ENCODE assay signal across 8 mouse cellular contexts in the genomic region with DNA sequence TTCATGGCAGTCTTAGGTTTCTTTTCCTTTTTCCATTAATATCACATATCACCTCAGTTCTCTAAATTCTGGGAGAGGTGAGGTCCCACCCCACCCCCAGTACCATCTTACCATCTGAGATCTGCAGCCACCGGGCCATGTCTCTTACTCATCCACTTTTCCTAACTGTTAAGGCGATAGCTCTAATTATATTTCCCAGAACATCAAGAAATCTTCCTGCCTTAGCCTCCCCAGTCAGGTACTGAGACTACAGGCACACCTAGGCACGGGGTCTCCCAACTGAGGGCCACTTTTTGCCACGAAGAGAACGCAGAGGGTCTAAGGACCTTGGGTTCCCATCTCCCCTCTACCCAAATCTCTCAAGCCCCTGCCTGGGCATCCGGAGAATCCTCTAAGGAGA. TPM values are rescaled to one million over a fixed set of nuclear protein-coding genes. Genes with fewer than 3 reads are reported as not detected.
DNase-seq lines count a peak whose midpoint lies in the region; ATAC-seq and TF ChIP-seq lines count a peak whose summit lies in the region.

No protein-coding gene starts in this region.

- WGBS in hindbrain, embryonic 10.5 days = 74% methylated on average over 6 of the region's 6 CpGs
- WGBS in hindbrain, embryonic 11.5 days = 80% methylated on average over 6 of the region's 6 CpGs
- 77% methylated on average over 6 of the region's 6 CpGs for WGBS in embryonic facial prominence, embryonic 14.5 days
- WGBS in intestine, postnatal 0 days = 78% methylated on average over 6 of the region's 6 CpGs
- WGBS in midbrain, embryonic 15.5 days = 83% methylated on average over 6 of the region's 6 CpGs

- no peak overlapping the region; the same call in 1 of the 2 replicates for H3K4me2 ChIP-seq in hindbrain, embryonic 11.5 days (replicated peaks; ENCODE audit: low read depth, low read length)
- peak overlapping the region; percentile 82 for H3K4me2 ChIP-seq in embryonic facial prominence, embryonic 14.5 days (ENCODE audit: low read depth, low read length)
- H3K4me2 ChIP-seq in intestine, postnatal 0 days (replicated peaks; ENCODE audit: low read depth) = peak overlapping the region; percentile 63
- peak overlapping the region; percentile 78 for H3K4me2 ChIP-seq in midbrain, embryonic 15.5 days

- peaks cover 4% of the 10 kb centered on the region for H3K36me3 ChIP-seq in hindbrain, embryonic 10.5 days
- no peaks in the 10 kb centered on the region for H3K36me3 ChIP-seq in hindbrain, embryonic 11.5 days (ENCODE audit: control insufficient read depth, insufficient read depth, low read length)
- H3K36me3 ChIP-seq in embryonic facial prominence, embryonic 14.5 days (ENCODE audit: control insufficient read depth, insufficient read depth, low read length) = no peaks in the 10 kb centered on the region
- H3K36me3 ChIP-seq in intestine, postnatal 0 days (ENCODE audit: control insufficient read depth, insufficient read depth) = no peaks in the 10 kb centered on the region
- H3K36me3 ChIP-seq in midbrain, embryonic 15.5 days (replicated peaks) = no peaks in the 10 kb centered on the region

- H3K27me3 ChIP-seq in hindbrain, embryonic 10.5 days (ENCODE audit: insufficient read depth, poor library complexity, severe bottlenecking) = peaks cover 13% of the 10 kb centered on the region
- H3K27me3 ChIP-seq in hindbrain, embryonic 11.5 days (ENCODE audit: control insufficient read depth, insufficient read depth, low read length) = no peaks in the 10 kb centered on the region
- no peaks in the 10 kb centered on the region for H3K27me3 ChIP-seq in embryonic facial prominence, embryonic 14.5 days (replicated peaks; ENCODE audit: control insufficient read depth, insufficient read depth, low read length)
- H3K27me3 ChIP-seq in intestine, postnatal 0 days (replicated peaks; ENCODE audit: control insufficient read depth, insufficient read depth, low read length) = no peaks in the 10 kb centered on the region
- no peaks in the 10 kb centered on the region for H3K27me3 ChIP-seq in midbrain, embryonic 15.5 days (replicated peaks)

- DNase-seq in hindbrain, embryonic 10.5 days (ENCODE audit: low spot score) = no peak
- DNase-seq in hindbrain, embryonic 11.5 days (ENCODE audit: low spot score) = no peak
- DNase-seq in embryonic facial prominence, embryonic 14.5 days (ENCODE audit: low spot score) = no peak
- no peak for DNase-seq in adrenal gland, postnatal 10 days
- no peak for DNase-seq in layer of hippocampus, adult 9-11 months
- DNase-seq in layer of hippocampus, adult 11-12 months (ENCODE audit: low spot score) = no peak

- TF ChIP-seq CTCF in intestine, postnatal 0 days (IDR thresholded peaks at IDR 0.05; ENCODE audit: low read depth) = no peak

- no peak overlapping the region for H3K9ac ChIP-seq in hindbrain, embryonic 11.5 days (ENCODE audit: low read depth, low read length)
- H3K9ac ChIP-seq in embryonic facial prominence, embryonic 14.5 days (ENCODE audit: low read depth, low read length) = no peak overlapping the region
- H3K9ac ChIP-seq in intestine, postnatal 0 days (ENCODE audit: low read depth, low read length) = no peak overlapping the region
- no peak overlapping the region; the same call in 1 of the 2 replicates for H3K9ac ChIP-seq in midbrain, embryonic 15.5 days

- no peak for ATAC-seq in hindbrain, embryonic 11.5 days (ENCODE audit: low FRiP score)
- no peak for ATAC-seq in embryonic facial prominence, embryonic 14.5 days (ENCODE audit: low read depth)
- no peak for ATAC-seq in intestine, postnatal 0 days
- peak; percentile 9; the same call in 1 of the 2 replicates for ATAC-seq in midbrain, embryonic 15.5 days (replicated peaks)

- H3K4me3 ChIP-seq in hindbrain, embryonic 10.5 days = peak overlapping the region; percentile 54
- H3K4me3 ChIP-seq in hindbrain, embryonic 11.5 days (ENCODE audit: low read depth, low read length) = no peak overlapping the region
- no peak overlapping the region for H3K4me3 ChIP-seq in embryonic facial prominence, embryonic 14.5 days (ENCODE audit: low read depth, low read length)
- no peak overlapping the region for H3K4me3 ChIP-seq in intestine, postnatal 0 days (ENCODE audit: low read depth, low read length)
- peak overlapping the region; percentile 43; the same call in 1 of the 2 replicates for H3K4me3 ChIP-seq in midbrain, embryonic 15.5 days

- peak overlapping the region; percentile 74 for H3K27ac ChIP-seq in hindbrain, embryonic 10.5 days
- no peak overlapping the region for H3K27ac ChIP-seq in hindbrain, embryonic 11.5 days (ENCODE audit: low read depth, low read length)
- no peak overlapping the region for H3K27ac ChIP-seq in embryonic facial prominence, embryonic 14.5 days (replicated peaks; ENCODE audit: low read depth, low read length)
- no peak overlapping the region for H3K27ac ChIP-seq in intestine, postnatal 0 days (ENCODE audit: low read depth, low read length)
- no peak overlapping the region for H3K27ac ChIP-seq in midbrain, embryonic 15.5 days

- H3K9me3 ChIP-seq in hindbrain, embryonic 10.5 days = no peaks in the 10 kb centered on the region
- H3K9me3 ChIP-seq in hindbrain, embryonic 11.5 days (ENCODE audit: control insufficient read depth, low read length) = no peaks in the 10 kb centered on the region
- H3K9me3 ChIP-seq in embryonic facial prominence, embryonic 14.5 days (ENCODE audit: control insufficient read depth, low read length) = no peaks in the 10 kb centered on the region
- H3K9me3 ChIP-seq in intestine, postnatal 0 days (ENCODE audit: control insufficient read depth) = no peaks in the 10 kb centered on the region
- no peaks in the 10 kb centered on the region for H3K9me3 ChIP-seq in midbrain, embryonic 15.5 days

- H3K4me1 ChIP-seq in hindbrain, embryonic 10.5 days (replicated peaks) = peaks cover 13% of the 10 kb centered on the region; the same call in 1 of the 2 replicates
- H3K4me1 ChIP-seq in hindbrain, embryonic 11.5 days (replicated peaks; ENCODE audit: control insufficient read depth, insufficient read depth, low read length) = 0 out of 2 replicates have a peak, but pooled peaks cover 4% of the 10 kb centered on the region
- peaks cover 13% of the 10 kb centered on the region; the same call in 1 of the 2 replicates for H3K4me1 ChIP-seq in embryonic facial prominence, embryonic 14.5 days (ENCODE audit: control insufficient read depth, insufficient read depth, low read length)
- H3K4me1 ChIP-seq in intestine, postnatal 0 days (replicated peaks; ENCODE audit: control insufficient read depth, insufficient read depth, low read length) = 0 out of 2 replicates have a peak, but pooled peaks cover 3% of the 10 kb centered on the region
- peaks cover 8% of the 10 kb centered on the region for H3K4me1 ChIP-seq in midbrain, embryonic 15.5 days

RNA-seq across cellular contexts. Expression of gene Mfsd2b, which starts 0.6 kb away (rescaled TPM):
- 4.1 and 4.7 TPM in 2 replicates for polyA plus RNA-seq in hindbrain, embryonic 10.5 days (2016; fragmentation: Nextera tagmentation; extraction: Ambion mirVana)
- polyA plus RNA-seq in hindbrain, embryonic 11.5 days (2014; fragmentation: Nextera tagmentation; extraction: Ambion mirVana) = 4.6 and 4.8 TPM in 2 replicates
- 0.70 and 0.87 TPM in 2 replicates for polyA plus RNA-seq in embryonic facial prominence, embryonic 14.5 days (2014; fragmentation: Nextera tagmentation; extraction: Ambion mirVana)
- 0.55 and 0.61 TPM in 2 replicates for polyA plus RNA-seq in intestine, postnatal 0 days (2015; fragmentation: Nextera tagmentation; extraction: Ambion mirVana)
- polyA plus RNA-seq in midbrain, embryonic 15.5 days (2015; fragmentation: Nextera tagmentation; extraction: Ambion mirVana) = 2.6 TPM in 2 replicates
- total RNA-seq in adrenal gland, postnatal 10 days (2021) = 1 to 10 TPM; 2.3 to 4.6 TPM

RNA-seq across cellular contexts. Expression of gene Wdcp, which starts 30.4 kb away (rescaled TPM):
- polyA plus RNA-seq in hindbrain, embryonic 10.5 days (2016; fragmentation: Nextera tagmentation; extraction: Ambion mirVana) = 27.2 and 28.1 TPM in 2 replicates
- 15.8 and 18.5 TPM in 2 replicates for polyA plus RNA-seq in hindbrain, embryonic 11.5 days (2014; fragmentation: Nextera tagmentation; extraction: Ambion mirVana)
- 10.4 and 11.7 TPM in 2 replicates for polyA plus RNA-seq in embryonic facial prominence, embryonic 14.5 days (2014; fragmentation: Nextera tagmentation; extraction: Ambion mirVana)
- polyA plus RNA-seq in intestine, postnatal 0 days (2015; fragmentation: Nextera tagmentation; extraction: Ambion mirVana) = 7.3 and 8.7 TPM in 2 replicates
- 13.8 and 15.0 TPM in 2 replicates for polyA plus RNA-seq in midbrain, embryonic 15.5 days (2015; fragmentation: Nextera tagmentation; extraction: Ambion mirVana)
- total RNA-seq in adrenal gland, postnatal 10 days (2021) = 10 to 100 TPM in 1 of 2 experiments, 1 to 10 TPM in 1; 9.5 to 11.4 TPM

RNA-seq across cellular contexts. Expression of gene Fkbp1b, which starts 32.1 kb away (rescaled TPM):
- 8.4 and 14.4 TPM in 2 replicates for polyA plus RNA-seq in hindbrain, embryonic 10.5 days (2016; fragmentation: Nextera tagmentation; extraction: Ambion mirVana)
- 19.6 TPM in 2 replicates for polyA plus RNA-seq in hindbrain, embryonic 11.5 days (2014; fragmentation: Nextera tagmentation; extraction: Ambion mirVana)
- 33.4 and 38.0 TPM in 2 replicates for polyA plus RNA-seq in embryonic facial prominence, embryonic 14.5 days (2014; fragmentation: Nextera tagmentation; extraction: Ambion mirVana)
- polyA plus RNA-seq in intestine, postnatal 0 days (2015; fragmentation: Nextera tagmentation; extraction: Ambion mirVana) = 16.2 and 20.6 TPM in 2 replicates
- polyA plus RNA-seq in midbrain, embryonic 15.5 days (2015; fragmentation: Nextera tagmentation; extraction: Ambion mirVana) = 30.9 and 39.9 TPM in 2 replicates
- total RNA-seq in adrenal gland, postnatal 10 days (2021) = 10 to 100 TPM; 10.6 to 19.8 TPM

RNA-seq across cellular contexts. Expression of gene Ubxn2a, which starts 34.0 kb away (rescaled TPM):
- polyA plus RNA-seq in hindbrain, embryonic 10.5 days (2016; fragmentation: Nextera tagmentation; extraction: Ambion mirVana) = 17.3 and 20.6 TPM in 2 replicates
- 27.0 and 27.8 TPM in 2 replicates for polyA plus RNA-seq in hindbrain, embryonic 11.5 days (2014; fragmentation: Nextera tagmentation; extraction: Ambion mirVana)
- polyA plus RNA-seq in embryonic facial prominence, embryonic 14.5 days (2014; fragmentation: Nextera tagmentation; extraction: Ambion mirVana) = 20.3 and 23.3 TPM in 2 replicates
- 45.0 and 49.3 TPM in 2 replicates for polyA plus RNA-seq in intestine, postnatal 0 days (2015; fragmentation: Nextera tagmentation; extraction: Ambion mirVana)
- polyA plus RNA-seq in midbrain, embryonic 15.5 days (2015; fragmentation: Nextera tagmentation; extraction: Ambion mirVana) = 40.4 and 41.7 TPM in 2 replicates
- 10 to 100 TPM; 31.8 to 32.7 TPM for total RNA-seq in adrenal gland, postnatal 10 days (2021)

RNA-seq across cellular contexts. Expression of gene Atad2b, which starts 43.6 kb away (rescaled TPM):
- polyA plus RNA-seq in hindbrain, embryonic 10.5 days (2016; fragmentation: Nextera tagmentation; extraction: Ambion mirVana) = 10.9 and 12.8 TPM in 2 replicates
- polyA plus RNA-seq in hindbrain, embryonic 11.5 days (2014; fragmentation: Nextera tagmentation; extraction: Ambion mirVana) = 23.4 and 25.2 TPM in 2 replicates
- 13.6 and 14.7 TPM in 2 replicates for polyA plus RNA-seq in embryonic facial prominence, embryonic 14.5 days (2014; fragmentation: Nextera tagmentation; extraction: Ambion mirVana)
- 5.5 and 7.6 TPM in 2 replicates for polyA plus RNA-seq in intestine, postnatal 0 days (2015; fragmentation: Nextera tagmentation; extraction: Ambion mirVana)
- polyA plus RNA-seq in midbrain, embryonic 15.5 days (2015; fragmentation: Nextera tagmentation; extraction: Ambion mirVana) = 11.2 and 11.3 TPM in 2 replicates
- 10 to 100 TPM; 27.3 to 34.4 TPM for total RNA-seq in adrenal gland, postnatal 10 days (2021)

Comparison
In these comparisons a context has a peak if more than half of its experiments do, and no peak if none do; other contexts are left out.
1. H3K4me3 ChIP-seq: peak in hindbrain, embryonic 10.5 days (single experiment) and midbrain, embryonic 15.5 days (single experiment); none in hindbrain, embryonic 11.5 days (single experiment), embryonic facial prominence, embryonic 14.5 days (single experiment) and intestine, postnatal 0 days (single experiment).